ENCODE assay signal across 11 mouse cellular contexts in the genomic region with DNA sequence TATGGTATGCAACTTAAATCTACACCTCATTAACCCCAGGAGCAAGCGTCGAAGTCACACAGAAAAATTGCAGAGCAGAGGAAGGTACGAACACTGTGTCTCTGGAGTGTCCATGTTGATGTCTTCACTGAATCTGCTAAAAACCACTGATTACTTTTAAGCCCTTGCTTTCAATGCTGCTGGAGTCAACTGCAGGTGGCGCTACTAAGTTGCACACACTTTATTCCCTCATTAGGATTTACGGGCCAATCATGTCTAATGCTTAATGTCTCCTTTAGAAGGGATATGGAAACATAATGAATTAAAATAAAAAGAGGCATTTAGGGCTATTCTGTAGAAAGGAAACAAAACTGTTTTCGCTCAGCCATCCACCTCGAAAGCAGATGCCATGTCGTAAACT. TPM values are rescaled to one million over a fixed set of nuclear protein-coding genes. Genes with fewer than 3 reads are reported as not detected.
DNase-seq lines count a peak whose midpoint lies in the region; ATAC-seq and TF ChIP-seq lines count a peak whose summit lies in the region.
"Had no signal": no experiment of that assay in that cellular context is flagged by ENCODE, and none has a peak within 500 bp of the region (broad histone marks: within the 10 kb centered on the region; RNA-seq: fewer than 3 reads in every experiment).

No protein-coding gene starts in this region.

- no peaks in the 10 kb centered on the region for H3K9me3 ChIP-seq in forebrain, postnatal 0 days (ENCODE audit: low read length)
- H3K9me3 ChIP-seq in forebrain, embryonic 15.5 days, result no peaks in the 10 kb centered on the region
- H3K9me3 ChIP-seq in E14TG2a.4 (ENCODE audit: low read length), result no peaks in the 10 kb centered on the region
- H3K9me3 ChIP-seq: liver, embryonic 13.5 days had no signal

- H3K27ac ChIP-seq in forebrain, postnatal 0 days (ENCODE audit: low read depth, low read length), result no peak overlapping the region
- H3K27ac ChIP-seq in forebrain, embryonic 15.5 days (replicated peaks), result no peak overlapping the region
- H3K27ac ChIP-seq in layer of hippocampus, adult 2 months, result no peak overlapping the region
- H3K27ac ChIP-seq: liver, embryonic 13.5 days had no signal

- no peak overlapping the region for H3K4me3 ChIP-seq in forebrain, postnatal 0 days (ENCODE audit: low read depth, low read length)
- no peak overlapping the region for H3K4me3 ChIP-seq in forebrain, embryonic 15.5 days
- no peak overlapping the region for H3K4me3 ChIP-seq in layer of hippocampus, adult 2 months
- no peak overlapping the region for H3K4me3 ChIP-seq in E14TG2a.4 (replicated peaks; ENCODE audit: low read length)
- H3K4me3 ChIP-seq: liver, embryonic 13.5 days; myocyte had no signal

- H3K4me2 ChIP-seq in forebrain, postnatal 0 days (ENCODE audit: low read depth), result no peak overlapping the region
- H3K4me2 ChIP-seq in forebrain, embryonic 15.5 days (replicated peaks), result no peak overlapping the region
- H3K4me2 ChIP-seq: liver, embryonic 13.5 days had no signal

- no peak for ATAC-seq in forebrain, postnatal 0 days
- no peak for ATAC-seq in forebrain, embryonic 15.5 days (replicated peaks)
- ATAC-seq in megakaryocyte-erythroid progenitor cell, adult 5-6 weeks (replicated peaks; ENCODE audit: low FRiP score, low TSS enrichment, poor library complexity, severe bottlenecking), result no peak
- ATAC-seq: intestine, embryonic 16.5 days had no signal

- H3K36me3 ChIP-seq in forebrain, postnatal 0 days (ENCODE audit: insufficient read depth), result peaks cover 76% of the 10 kb centered on the region
- peaks cover 78% of the 10 kb centered on the region for H3K36me3 ChIP-seq in forebrain, embryonic 15.5 days
- H3K36me3 ChIP-seq in E14TG2a.4 (ENCODE audit: insufficient read depth, low read length), result peaks cover 98% of the 10 kb centered on the region

- H3K9ac ChIP-seq in forebrain, postnatal 0 days, result no peak overlapping the region
- no peak overlapping the region for H3K9ac ChIP-seq in forebrain, embryonic 15.5 days (replicated peaks)
- H3K9ac ChIP-seq: liver, embryonic 13.5 days had no signal

- WGBS in forebrain, postnatal 0 days, result 79% methylated on average over 8 of the region's 8 CpGs
- 81% methylated on average over 8 of the region's 8 CpGs for WGBS in forebrain, embryonic 15.5 days

- no peaks in the 10 kb centered on the region for H3K27me3 ChIP-seq in forebrain, postnatal 0 days (ENCODE audit: insufficient read depth, low read length)
- H3K27me3 ChIP-seq in forebrain, embryonic 15.5 days, result no peaks in the 10 kb centered on the region
- H3K27me3 ChIP-seq in E14TG2a.4 (ENCODE audit: insufficient read depth, low read length), result no peaks in the 10 kb centered on the region
- H3K27me3 ChIP-seq: liver, embryonic 13.5 days had no signal

- peak; percentile 61 for DNase-seq in forebrain, postnatal 0 days
- no peak for DNase-seq in layer of hippocampus, adult 2 months (ENCODE audit: low spot score in 2 of 2)
- no peak for DNase-seq in layer of hippocampus, postnatal 14 days (ENCODE audit: low spot score in 2 of 2)
- DNase-seq in kidney, postnatal 4 days, result peak; percentile 53 to 60
- DNase-seq in frontal cortex, postnatal 14 days (ENCODE audit: low spot score in 2 of 2), result no peak
- DNase-seq: liver, embryonic 13.5 days had no signal

- peak; percentile 72 for TF ChIP-seq CTCF in forebrain, postnatal 0 days (IDR thresholded peaks at IDR 0.05; ENCODE audit: low read depth)
- TF ChIP-seq CTCF in layer of hippocampus, adult 2 months (conservative IDR thresholded peaks at IDR 0.05), result peak; percentile 74
- peak; percentile 53 for TF ChIP-seq CTCF in E14TG2a.4 (conservative IDR thresholded peaks at IDR 0.05; ENCODE audit: low read length)

- H3K4me1 ChIP-seq in forebrain, postnatal 0 days (ENCODE audit: insufficient read depth), result no peaks in the 10 kb centered on the region
- H3K4me1 ChIP-seq in forebrain, embryonic 15.5 days, result peaks cover 10% of the 10 kb centered on the region; the same call in 1 of the 2 replicates
- H3K4me1 ChIP-seq in E14TG2a.4 (replicated peaks; ENCODE audit: low read depth, low read length), result peaks cover 42% of the 10 kb centered on the region

RNA-seq across cellular contexts. Expression of gene Zfp507, which starts 12.6 kb away (rescaled TPM):
- total RNA-seq in forebrain, postnatal 0 days (2014; rRNA removed), result 20.2 and 30.5 TPM in 2 replicates
- polyA plus RNA-seq in forebrain, postnatal 0 days (2015; fragmentation: Nextera tagmentation; extraction: Ambion mirVana), result 4.9 and 8.1 TPM in 2 replicates
- polyA plus RNA-seq in forebrain, embryonic 15.5 days (2015; fragmentation: Nextera tagmentation; extraction: Ambion mirVana), result 16.2 and 18.9 TPM in 2 replicates
- total RNA-seq in layer of hippocampus, adult 2 months (2021), result 10 to 100 TPM; 32.7 to 38.6 TPM
- 10 to 100 TPM; 28.3 to 30.5 TPM for total RNA-seq in layer of hippocampus, postnatal 14 days (2021)
- 22.4 and 24.7 TPM in 2 replicates for total RNA-seq in megakaryocyte-erythroid progenitor cell, adult 5-6 weeks (2014; fragmentation: Nextera tagmentation)
- total RNA-seq in megakaryocyte-erythroid progenitor cell, adult 5-6 weeks (2017), result 19.5 and 24.7 TPM in 2 replicates

RNA-seq across cellular contexts. Expression of gene Dpy19l3, which starts 35.9 kb away (rescaled TPM):
- 33.4 and 38.8 TPM in 2 replicates for total RNA-seq in forebrain, postnatal 0 days (2014; rRNA removed)
- 26.1 and 38.8 TPM in 2 replicates for polyA plus RNA-seq in forebrain, postnatal 0 days (2015; fragmentation: Nextera tagmentation; extraction: Ambion mirVana)
- polyA plus RNA-seq in forebrain, embryonic 15.5 days (2015; fragmentation: Nextera tagmentation; extraction: Ambion mirVana), result 50.3 and 54.6 TPM in 2 replicates
- total RNA-seq in layer of hippocampus, adult 2 months (2021), result 10 to 100 TPM; 80.3 to 84.7 TPM
- total RNA-seq in layer of hippocampus, postnatal 14 days (2021), result 10 to 100 TPM; 70.9 to 71.6 TPM
- total RNA-seq in megakaryocyte-erythroid progenitor cell, adult 5-6 weeks (2014; fragmentation: Nextera tagmentation), result 12.3 and 15.0 TPM in 2 replicates
- 8.1 and 11.0 TPM in 2 replicates for total RNA-seq in megakaryocyte-erythroid progenitor cell, adult 5-6 weeks (2017)

Comparison
In these comparisons a context has a peak if more than half of its experiments do, and no peak if none do; other contexts are left out.
1. DNase-seq: peak in forebrain, postnatal 0 days (single experiment) and kidney, postnatal 4 days (2 of 2); none in layer of hippocampus, adult 2 months (0 of 2), layer of hippocampus, postnatal 14 days (0 of 2) and frontal cortex, postnatal 14 days (0 of 2).
2. Peak in every context shown above with its lines, with median percentiles within 50 percentile points of each other: CTCF ChIP-seq.